Mouse (Mus musculus) forebrain, embryonic 11.5 days (tissue): ENCODE results near the gene Myl3. TPM values are rescaled to one million over a fixed set of nuclear protein-coding genes. Genes with fewer than 3 reads are reported as not detected.
A peak's percentile ranks its signal among the peaks of the same experiment; 100 is the strongest.

ENCODE experiments used
- ATAC-seq: fragments of 200-750 bp; cut with Nextera tagmentation; replicated peaks from 2 replicates; pipeline ENCODE4 v1.8.0; 2017; ENCODE audit warnings: moderate TSS enrichment; ENCODE audit not compliant: low FRiP score
- DNase-seq: peaks from one replicate; pipeline ENCODE4 v3.0.0-alpha.2; 2017; ENCODE audit warnings: low spot score
- H3K27ac ChIP-seq: fragments of 300-500 bp; sonication (generic); 2 replicates; pipeline ENCODE4 v1.5.1; 2014; ENCODE audit warnings: low read depth, low read length
- H3K27me3 ChIP-seq: fragments of 300-500 bp; sonication (generic); 2 replicates; pipeline ENCODE4 v1.6.1; 2014; ENCODE audit warnings: mild to moderate bottlenecking, low read length, mixed read lengths; ENCODE audit not compliant: control insufficient read depth, insufficient read depth
- H3K36me3 ChIP-seq: fragments of 300-500 bp; sonication (generic); 2 replicates; pipeline ENCODE4 v1.6.1; 2014; ENCODE audit warnings: mild to moderate bottlenecking, low read length, moderate library complexity, mixed read lengths; ENCODE audit not compliant: control insufficient read depth, insufficient read depth
- H3K4me1 ChIP-seq: fragments of 300-500 bp; sonication (generic); replicated peaks from 2 replicates; pipeline ENCODE4 v1.6.1; 2014; ENCODE audit warnings: low read length, mixed read lengths; ENCODE audit not compliant: control insufficient read depth, insufficient read depth
- H3K4me2 ChIP-seq: fragments of 300-500 bp; sonication (generic); 2 replicates; pipeline ENCODE4 v1.6.1; 2014; ENCODE audit warnings: low read depth, mild to moderate bottlenecking, low read length, moderate library complexity, mixed read lengths; ENCODE audit not compliant: severe bottlenecking
- H3K4me3 ChIP-seq: fragments of 300-500 bp; sonication (generic); 2 replicates; pipeline ENCODE4 v1.5.1; 2014; ENCODE audit warnings: low read depth, low read length
- H3K9ac ChIP-seq: fragments of 300-500 bp; sonication (generic); 2 replicates; pipeline ENCODE4 v1.6.1; 2014; ENCODE audit warnings: low read length
- H3K9me3 ChIP-seq: fragments of 300-500 bp; sonication (generic); 2 replicates; pipeline ENCODE4 v1.6.1; 2016; ENCODE audit warnings: low read length, mixed read lengths; ENCODE audit not compliant: control insufficient read depth
- WGBS: fragments of 180-500 bp; shearing (Covaris S2); extraction: QIAGEN DNeasy Blood & Tissue Kit; methylation state at CpG from one replicate; pipeline ENCODE4 v1.1.7; 2014; 5-methylcytosine and 5-hydroxymethylcytosine counted together
- polyA plus RNA-seq: library from polyadenylated mRNA; unstranded; fragments of >200 nt; fragmentation: Nextera tagmentation; extraction: Ambion mirVana; gene quantifications from 2 replicates; pipeline ENCODE4 v1.2.1, GENCODE M21; 2014

Gene Myl3
- polyA plus RNA-seq, 1 experiment from 2014 or later, result not detected

DNA sequence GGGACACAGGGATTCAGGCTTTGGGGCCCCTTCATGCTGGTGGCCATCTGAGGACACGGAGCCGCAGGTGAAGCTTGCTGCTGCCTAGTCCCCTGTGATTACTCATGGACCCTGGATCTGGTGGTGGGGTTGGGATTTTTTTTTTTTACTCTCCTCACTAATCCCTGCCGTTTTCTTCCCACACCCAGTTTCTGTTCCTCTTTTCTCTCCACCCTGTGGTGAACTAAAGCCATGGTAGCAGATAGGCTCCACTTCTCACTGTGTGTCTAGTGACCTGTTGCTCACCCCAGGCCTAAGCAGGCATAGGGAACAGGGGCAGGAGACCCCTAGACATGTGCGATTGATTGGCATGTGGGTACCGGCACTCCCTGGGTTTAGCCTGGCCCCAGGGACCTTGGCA is 34.9 kb upstream of the Myl3 start:
- DNase-seq (no peak), ATAC-seq (no peak)
- Histone ChIP-seq H3K4me2 (no peak overlapping the region), H3K4me3 (no peak overlapping the region), H3K27ac (no peak overlapping the region), H3K9ac (no peak overlapping the region), H3K27me3 (no peaks in the 10 kb centered on the region), H3K9me3 (no peaks in the 10 kb centered on the region), H3K36me3 (no peaks in the 10 kb centered on the region), H3K4me1 (no peaks in the 10 kb centered on the region)
- WGBS, result 89% methylated on average over 5 of the region's 5 CpGs

DNA sequence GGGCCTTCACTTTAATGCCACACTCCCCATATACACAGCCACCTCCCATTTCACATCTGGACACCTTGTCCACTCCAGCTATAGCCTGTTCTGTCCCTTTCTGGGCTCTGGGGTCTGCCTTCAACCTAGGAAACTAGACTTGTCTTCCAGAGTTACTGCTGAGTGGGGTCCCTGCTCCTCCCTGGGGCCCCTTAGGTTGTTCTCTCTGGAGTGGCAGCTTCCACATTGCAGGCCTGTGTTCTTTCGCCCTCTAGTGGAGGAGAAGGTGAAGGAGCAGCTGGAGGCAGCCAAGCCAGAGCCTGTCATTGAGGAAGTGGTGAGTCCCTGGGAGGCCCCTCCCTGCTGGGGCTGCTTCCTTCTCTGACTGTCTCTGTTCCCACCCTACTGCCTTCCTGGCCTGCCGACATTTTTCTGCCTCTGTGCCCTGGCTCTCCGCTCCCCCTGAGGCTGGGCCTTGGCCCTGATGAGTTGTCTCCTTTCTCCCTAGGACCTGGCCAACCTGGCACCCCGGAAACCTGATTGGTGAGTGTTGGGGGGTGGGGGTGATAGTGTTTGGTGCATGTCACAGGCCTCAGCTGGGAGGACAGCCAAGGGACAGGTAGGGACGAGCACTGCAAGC is 31.9 kb upstream of the Myl3 start:
- no peak overlapping the region for H3K27ac ChIP-seq
- 47% methylated on average over 5 of the region's 5 CpGs for WGBS
- H3K36me3 ChIP-seq, result no peaks in the 10 kb centered on the region
- H3K4me2 ChIP-seq, result no peak overlapping the region
- no peak overlapping the region for H3K4me3 ChIP-seq
- H3K9ac ChIP-seq, result no peak overlapping the region
- ATAC-seq (peak; percentile 83), DNase-seq (peak; percentile 83)
- no peaks in the 10 kb centered on the region for H3K4me1 ChIP-seq
- H3K9me3 ChIP-seq, result no peaks in the 10 kb centered on the region
- no peaks in the 10 kb centered on the region for H3K27me3 ChIP-seq

DNA sequence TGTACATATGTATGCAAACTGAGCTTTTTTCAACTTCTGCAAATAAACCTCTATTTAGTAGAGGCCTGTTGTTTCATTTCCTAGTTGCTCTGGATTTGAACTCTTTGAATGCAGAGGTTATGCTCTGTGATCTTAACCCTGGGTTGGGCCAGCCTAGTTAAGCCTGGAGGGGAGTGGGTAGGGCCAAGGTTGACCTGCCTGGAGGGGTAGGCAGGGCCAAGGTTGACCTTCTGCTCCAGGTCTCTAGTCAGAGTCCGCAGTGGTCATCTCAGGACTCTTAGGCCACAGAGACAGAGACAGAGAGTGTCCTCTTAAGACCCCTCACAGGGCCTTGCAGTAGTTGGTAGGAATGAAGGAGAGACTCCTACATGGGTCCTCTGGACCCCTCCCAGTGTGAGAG is 30.1 kb upstream of the Myl3 start:
- WGBS, result 91% methylated on average over 1 of the region's 1 CpGs
- Histone ChIP-seq H3K27me3 (no peaks in the 10 kb centered on the region), H3K4me2 (no peak overlapping the region), H3K9me3 (no peaks in the 10 kb centered on the region), H3K27ac (no peak overlapping the region), H3K36me3 (no peaks in the 10 kb centered on the region), H3K4me1 (no peaks in the 10 kb centered on the region), H3K9ac (no peak overlapping the region), H3K4me3 (no peak overlapping the region)
- ATAC-seq, result no peak
- no peak for DNase-seq

DNA sequence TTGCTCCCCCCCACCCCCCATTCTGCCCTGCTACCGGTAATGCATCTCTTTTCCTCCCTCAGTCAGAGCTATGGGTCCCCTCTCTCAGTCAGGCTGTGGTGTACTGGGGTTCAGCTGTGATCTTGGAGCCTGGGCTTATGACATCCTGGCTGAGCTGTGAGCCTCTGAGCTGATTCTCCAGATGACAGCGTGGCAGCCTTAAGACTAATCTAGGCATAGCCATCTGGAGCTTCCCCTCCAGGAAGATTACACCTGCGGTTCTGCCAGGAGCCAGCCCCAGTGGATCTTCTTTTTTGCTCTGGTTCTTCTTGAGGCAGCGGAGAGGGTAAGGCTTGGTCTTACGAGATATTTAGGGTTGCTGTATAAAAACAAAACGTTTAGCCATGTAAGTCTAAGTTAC is 29.7 kb upstream of the Myl3 start:
- H3K36me3 ChIP-seq, result no peaks in the 10 kb centered on the region
- no peaks in the 10 kb centered on the region for H3K4me1 ChIP-seq

DNA sequence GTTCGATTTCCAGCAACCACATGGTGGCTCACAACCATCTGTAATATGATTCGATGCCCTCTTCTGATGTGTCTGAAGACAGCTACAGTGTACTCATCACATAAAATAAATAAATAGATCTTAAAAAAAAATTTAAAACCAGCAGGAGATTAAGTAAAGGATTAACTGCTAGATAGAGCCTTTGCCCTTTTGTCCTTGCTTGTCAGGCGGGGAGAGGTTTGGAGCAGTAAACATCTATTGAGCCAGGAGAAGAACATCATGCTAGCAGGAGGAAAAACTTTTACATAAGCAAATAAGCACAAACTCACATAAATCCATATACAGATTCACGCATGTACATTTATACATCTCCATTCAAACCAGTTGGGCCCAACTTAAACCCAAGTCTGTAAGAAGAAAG is 29.1 kb upstream of the Myl3 start:
- DNase-seq (no peak), ATAC-seq (no peak)
- WGBS, result 86% methylated on average over 4 of the region's 4 CpGs
- H3K4me3 ChIP-seq, result no peak overlapping the region
- no peak overlapping the region for H3K9ac ChIP-seq
- no peaks in the 10 kb centered on the region for H3K27me3 ChIP-seq
- no peak overlapping the region for H3K27ac ChIP-seq
- no peaks in the 10 kb centered on the region for H3K9me3 ChIP-seq
- H3K4me1 ChIP-seq, result no peaks in the 10 kb centered on the region
- no peak overlapping the region for H3K4me2 ChIP-seq
- no peaks in the 10 kb centered on the region for H3K36me3 ChIP-seq

More for the DNA sequence above, 29.7 kb upstream of the Myl3 start:
- no peak overlapping the region for H3K27ac ChIP-seq
- DNase-seq (no peak), ATAC-seq (no peak)
- no peak overlapping the region for H3K4me3 ChIP-seq
- H3K4me2 ChIP-seq, result no peak overlapping the region
- H3K9me3 ChIP-seq, result no peaks in the 10 kb centered on the region
- no peaks in the 10 kb centered on the region for H3K27me3 ChIP-seq
- H3K9ac ChIP-seq, result no peak overlapping the region
- WGBS, result 97% methylated on average over 6 of the region's 6 CpGs

DNA sequence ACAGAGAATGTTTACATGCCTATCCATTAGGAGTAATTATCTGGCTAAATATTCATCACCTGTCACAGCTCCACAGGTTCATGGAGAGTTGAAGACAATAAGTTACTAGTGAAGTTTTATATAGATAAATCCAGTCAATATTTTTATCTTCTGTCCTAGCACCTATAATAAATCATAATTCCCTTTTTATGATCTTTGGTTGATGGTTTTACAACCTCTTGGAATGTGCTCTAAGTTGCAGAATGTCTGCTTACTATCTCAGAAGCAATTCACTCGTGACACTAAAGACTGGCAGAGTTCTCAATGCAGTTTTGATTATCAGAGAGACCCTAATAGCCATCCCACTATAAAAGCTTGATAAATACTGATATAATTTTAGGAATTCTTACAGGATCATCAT is 28.3 kb upstream of the Myl3 start:
- Histone ChIP-seq H3K9me3 (no peaks in the 10 kb centered on the region), H3K4me2 (no peak overlapping the region), H3K36me3 (no peaks in the 10 kb centered on the region), H3K27ac (no peak overlapping the region), H3K9ac (no peak overlapping the region), H3K4me3 (no peak overlapping the region), H3K27me3 (no peaks in the 10 kb centered on the region), H3K4me1 (no peaks in the 10 kb centered on the region)
- ATAC-seq (no peak), DNase-seq (no peak)
- WGBS, result 80% methylated on average over 1 of the region's 1 CpGs

DNA sequence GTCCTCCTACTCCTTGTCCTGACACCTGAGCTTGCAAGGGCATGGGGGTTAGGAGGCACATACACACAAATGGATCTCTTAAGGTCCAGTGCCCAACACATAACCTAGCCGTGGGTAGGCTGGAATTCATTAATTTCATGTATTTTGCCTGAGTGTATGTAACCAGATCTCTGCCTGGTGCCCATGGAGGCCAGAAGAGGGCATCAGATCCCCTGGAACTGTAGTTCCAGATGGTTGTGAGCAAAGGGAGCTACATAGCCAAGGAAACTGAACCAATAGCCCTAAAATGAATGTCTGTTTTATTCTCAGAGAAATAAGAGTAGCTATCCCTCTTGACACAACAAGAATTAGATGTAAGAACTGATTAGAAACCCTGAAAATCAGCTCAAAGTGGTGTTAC is 26.2 kb upstream of the Myl3 start:
- Histone ChIP-seq H3K27me3 (no peaks in the 10 kb centered on the region), H3K4me1 (no peaks in the 10 kb centered on the region), H3K9me3 (no peaks in the 10 kb centered on the region), H3K4me3 (no peak overlapping the region), H3K4me2 (no peak overlapping the region), H3K27ac (no peak overlapping the region), H3K36me3 (no peaks in the 10 kb centered on the region), H3K9ac (no peak overlapping the region)
- DNase-seq (no peak), ATAC-seq (no peak)
- WGBS, result 64% methylated on average over 1 of the region's 1 CpGs

DNA sequence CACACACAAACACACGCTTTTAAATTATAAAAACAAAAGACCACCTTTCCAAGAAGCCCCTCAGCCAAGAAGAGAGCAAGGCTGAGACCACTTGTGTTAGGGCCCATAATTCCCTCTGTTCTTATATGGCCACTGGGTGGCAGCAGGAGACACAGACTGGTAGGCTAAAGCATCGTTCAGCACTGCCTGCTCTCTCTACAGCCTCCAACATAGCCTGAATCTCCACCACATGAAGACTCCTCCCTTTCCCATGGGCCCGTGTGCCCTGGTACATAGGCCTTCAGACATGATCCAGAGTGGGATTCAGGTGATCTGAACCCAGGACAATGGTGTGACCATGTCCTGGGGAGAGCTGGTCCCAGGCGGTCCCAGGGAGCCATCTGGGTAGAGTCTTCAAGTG is 24.9 kb upstream of the Myl3 start:
- Histone ChIP-seq H3K9ac (no peak overlapping the region), H3K27me3 (no peaks in the 10 kb centered on the region), H3K4me3 (no peak overlapping the region), H3K4me1 (no peaks in the 10 kb centered on the region), H3K36me3 (no peaks in the 10 kb centered on the region), H3K9me3 (no peaks in the 10 kb centered on the region), H3K4me2 (no peak overlapping the region), H3K27ac (no peak overlapping the region)
- peak; percentile 65 for DNase-seq
- peak; percentile 70 for ATAC-seq
- 29% methylated on average over 4 of the region's 4 CpGs for WGBS

DNA sequence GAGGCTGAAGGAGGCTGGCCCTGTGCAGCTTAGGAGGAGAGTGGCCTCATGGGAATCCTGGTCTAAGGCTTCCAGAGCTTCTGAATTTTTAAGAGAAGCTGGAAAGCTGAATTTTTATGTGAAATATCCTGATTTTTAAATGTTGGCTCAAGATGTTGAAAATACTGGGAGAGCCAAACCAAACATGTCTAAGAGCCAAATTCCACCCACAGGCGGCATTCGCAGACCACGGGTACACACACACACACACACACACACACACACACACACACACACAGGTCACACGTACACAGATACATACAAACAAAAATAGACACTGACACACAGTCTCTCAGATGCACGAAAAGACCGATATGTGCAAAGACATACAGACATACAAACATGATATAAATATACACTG is 23.6 kb upstream of the Myl3 start:
- DNase-seq, result no peak
- Histone ChIP-seq H3K9me3 (no peaks in the 10 kb centered on the region), H3K9ac (no peak overlapping the region), H3K27me3 (no peaks in the 10 kb centered on the region), H3K4me3 (no peak overlapping the region), H3K36me3 (no peaks in the 10 kb centered on the region), H3K4me1 (no peaks in the 10 kb centered on the region), H3K4me2 (no peak overlapping the region), H3K27ac (no peak overlapping the region)
- no peak for ATAC-seq
- 94% methylated on average over 6 of the region's 6 CpGs for WGBS
